Mouse (Mus musculus): Measurements from ENCODE around the gene March2. TPM values are rescaled to one million over a fixed set of nuclear protein-coding genes. Genes with fewer than 3 reads are reported as not detected.

The March2 gene
- polyA plus RNA-seq (2014; fragmentation: Illumina TruSeq; extraction: RNeasy Lipid Tissue Mini Kit (QIAGEN cat#74804); ENCODE audit: low read depth, low replicate concordance) = 26.0 TPM

DNA sequence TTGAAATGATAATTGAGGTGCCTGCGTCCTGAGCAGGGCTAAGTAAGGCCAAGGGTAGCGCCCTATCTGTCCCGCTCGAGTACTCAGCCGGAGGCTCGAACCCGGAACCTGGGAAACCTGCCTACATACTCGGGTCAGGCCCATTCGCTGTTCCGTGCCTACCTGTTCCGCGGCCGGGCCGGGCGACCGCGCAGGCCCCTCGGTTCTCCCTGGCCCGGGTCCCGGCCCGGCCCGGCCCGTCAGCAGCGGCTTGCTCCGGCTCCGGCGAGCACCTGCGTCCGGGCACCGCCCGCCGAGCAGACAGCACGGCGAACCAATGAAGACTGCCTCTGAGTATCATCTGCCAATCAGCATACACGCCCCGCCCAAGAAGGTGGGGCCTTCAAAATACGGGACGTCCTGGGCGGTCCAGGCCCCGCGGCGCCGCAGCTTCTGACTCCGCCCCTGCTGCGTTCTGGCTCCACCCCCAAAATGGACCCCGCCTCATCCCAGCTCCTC lies at the start of gene March2:
Gene March2, minus strand, starts transcription at position 287 of the 498 bp plus-strand sequence.

DNA sequence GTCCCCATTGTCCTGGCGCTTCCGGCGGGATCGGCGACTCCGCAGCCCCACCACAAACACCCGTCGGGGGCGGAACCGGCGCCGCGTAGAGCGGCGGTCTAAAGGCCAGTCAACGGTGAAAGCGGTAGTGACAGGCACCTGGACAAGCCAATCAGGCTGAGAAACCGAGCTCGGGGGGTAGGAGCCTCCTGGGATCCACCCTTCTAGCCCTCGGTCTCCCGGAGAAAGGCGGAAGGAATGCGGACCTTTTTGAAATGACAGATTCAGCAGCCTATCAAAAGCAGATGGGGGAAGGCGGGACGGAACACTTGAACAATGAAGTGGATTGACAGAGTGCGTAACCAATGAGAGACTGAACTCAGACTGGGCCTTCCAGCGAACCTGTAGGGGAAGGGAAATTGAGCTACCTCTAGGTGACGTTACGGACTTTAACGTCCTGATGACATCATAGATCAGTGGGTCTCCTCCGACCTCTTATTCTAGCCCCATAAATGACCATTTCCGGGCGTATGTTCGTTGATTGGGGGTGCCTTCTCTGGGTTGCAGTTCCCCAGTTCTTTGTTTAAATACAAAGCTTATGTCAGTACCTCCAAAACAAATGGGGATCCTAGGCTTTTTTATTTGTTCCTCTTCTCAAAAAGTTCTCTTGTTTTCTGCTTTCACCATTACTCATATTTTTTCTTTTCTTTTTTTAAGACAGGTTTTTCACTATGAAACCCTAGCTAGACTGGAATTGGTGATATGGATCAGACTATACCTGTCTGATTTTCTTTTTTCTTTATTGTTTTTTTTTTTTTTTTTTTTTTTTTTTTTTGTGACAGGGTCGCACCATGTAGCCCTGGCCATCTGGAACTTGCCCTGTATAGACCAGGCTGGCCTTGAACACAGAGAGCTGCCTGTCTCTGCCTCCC lies 42.0 kb upstream of the March2 start, which contains the start of gene Rab11b:
Gene Rab11b, minus strand, starts transcription at position 276 of the 911 bp plus-strand sequence.

DNA sequence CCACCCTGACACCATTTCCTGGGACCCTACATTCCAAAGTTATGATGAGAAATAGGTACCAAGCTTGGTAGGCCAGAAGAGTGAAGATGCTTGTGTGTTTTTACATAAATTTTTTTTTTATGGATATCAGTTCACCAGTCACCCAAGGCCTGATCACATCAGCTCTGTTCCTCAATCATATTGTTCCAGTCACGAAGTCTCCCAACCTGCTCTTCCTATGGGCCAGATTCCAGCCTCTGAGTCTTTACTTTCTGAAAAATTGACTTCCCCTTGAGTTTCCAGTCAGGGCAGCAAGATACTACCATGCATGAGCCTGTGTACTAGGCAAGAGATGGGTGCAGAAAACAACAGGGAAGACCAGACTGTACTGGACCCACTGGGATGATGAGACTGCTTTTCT lies 31.7 kb downstream of the March2 start, which contains the start of gene Hnrnpm:
Gene Hnrnpm, minus strand, starts transcription at position 101 of the 400 bp plus-strand sequence.

DNA sequence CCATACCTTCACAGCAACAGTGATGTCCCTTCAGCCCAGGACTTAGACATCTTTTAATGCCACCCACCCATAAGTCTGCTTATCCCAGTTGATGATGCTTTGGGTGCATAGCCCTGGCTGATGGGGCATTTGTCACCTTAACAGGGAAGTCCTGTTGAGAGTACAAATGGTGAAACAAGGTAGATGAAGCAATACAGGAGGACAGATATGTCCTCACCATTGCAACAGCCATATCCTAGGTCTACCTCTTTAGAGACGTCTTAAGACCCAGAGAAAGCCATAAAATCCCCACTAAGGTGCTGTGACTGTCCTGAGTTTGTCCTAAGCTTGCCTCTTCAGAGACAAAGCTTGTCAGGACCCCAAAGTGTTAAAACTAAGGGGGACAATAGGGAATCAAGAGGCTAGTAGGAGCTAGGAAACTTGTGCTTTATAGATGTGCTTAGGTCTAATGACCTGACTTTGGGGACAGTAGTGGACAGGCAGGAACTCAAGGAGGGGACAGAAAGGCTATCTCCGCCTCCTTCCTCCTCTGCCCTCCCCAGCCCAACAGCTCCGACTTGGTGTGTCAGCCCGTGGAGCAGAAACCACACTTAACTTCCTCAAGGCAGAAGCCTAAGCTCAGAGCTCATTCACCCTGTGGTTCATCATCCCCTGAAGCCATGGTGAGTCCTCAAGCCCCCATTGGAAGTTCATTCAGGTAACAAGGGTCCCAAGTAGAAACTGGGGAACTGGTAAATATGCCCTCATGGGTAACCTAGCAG lies 80.8 kb downstream of the March2 start, which contains the start of gene Pram1:
Gene Pram1, plus strand, starts transcription at position 541 of the 761 bp plus-strand sequence.

Other genes starting within 250 kb of the March2 start
- gene Adamts10, start 194.5 kb downstream of the March2 start, polyA plus RNA-seq (2014; fragmentation: Illumina TruSeq; extraction: RNeasy Lipid Tissue Mini Kit (QIAGEN cat#74804); ENCODE audit: low read depth, low replicate concordance) = 3.1 TPM
- 0.32 TPM for gene Myo1f, start 163.0 kb downstream of the March2 start, polyA plus RNA-seq (2014; fragmentation: Illumina TruSeq; extraction: RNeasy Lipid Tissue Mini Kit (QIAGEN cat#74804); ENCODE audit: low read depth, low replicate concordance)
- gene Zfp414, start 89.6 kb downstream of the March2 start, polyA plus RNA-seq (2014; fragmentation: Illumina TruSeq; extraction: RNeasy Lipid Tissue Mini Kit (QIAGEN cat#74804); ENCODE audit: low read depth, low replicate concordance) = 4.3 TPM
- not detected for gene Pram1, start 80.6 kb downstream of the March2 start, polyA plus RNA-seq (2014; fragmentation: Illumina TruSeq; extraction: RNeasy Lipid Tissue Mini Kit (QIAGEN cat#74804); ENCODE audit: low read depth, low replicate concordance)
- 415 TPM for gene Hnrnpm, start 31.8 kb downstream of the March2 start, polyA plus RNA-seq (2014; fragmentation: Illumina TruSeq; extraction: RNeasy Lipid Tissue Mini Kit (QIAGEN cat#74804); ENCODE audit: low read depth, low replicate concordance)
- 27.5 TPM for gene Rab11b, start 41.9 kb upstream of the March2 start, polyA plus RNA-seq (2014; fragmentation: Illumina TruSeq; extraction: RNeasy Lipid Tissue Mini Kit (QIAGEN cat#74804); ENCODE audit: low read depth, low replicate concordance)
- 1.0 TPM for gene Angptl4, start 63.2 kb upstream of the March2 start, polyA plus RNA-seq (2014; fragmentation: Illumina TruSeq; extraction: RNeasy Lipid Tissue Mini Kit (QIAGEN cat#74804); ENCODE audit: low read depth, low replicate concordance)
- gene Kank3, start 91.8 kb upstream of the March2 start, polyA plus RNA-seq (2014; fragmentation: Illumina TruSeq; extraction: RNeasy Lipid Tissue Mini Kit (QIAGEN cat#74804); ENCODE audit: low read depth, low replicate concordance) = 5.3 TPM
- 77.1 TPM for gene Rps28, start 105.9 kb upstream of the March2 start, polyA plus RNA-seq (2014; fragmentation: Illumina TruSeq; extraction: RNeasy Lipid Tissue Mini Kit (QIAGEN cat#74804); ENCODE audit: low read depth, low replicate concordance)
- 28.2 TPM for gene Ndufa7, start 105.9 kb upstream of the March2 start, polyA plus RNA-seq (2014; fragmentation: Illumina TruSeq; extraction: RNeasy Lipid Tissue Mini Kit (QIAGEN cat#74804); ENCODE audit: low read depth, low replicate concordance)
- gene Cd320, start 124.4 kb upstream of the March2 start, polyA plus RNA-seq (2014; fragmentation: Illumina TruSeq; extraction: RNeasy Lipid Tissue Mini Kit (QIAGEN cat#74804); ENCODE audit: low read depth, low replicate concordance) = 5.6 TPM
- not detected for gene Gm7029, start 155.2 kb upstream of the March2 start, polyA plus RNA-seq (2014; fragmentation: Illumina TruSeq; extraction: RNeasy Lipid Tissue Mini Kit (QIAGEN cat#74804); ENCODE audit: low read depth, low replicate concordance)
- not detected for gene Kifc1, start 172.0 kb upstream of the March2 start, polyA plus RNA-seq (2014; fragmentation: Illumina TruSeq; extraction: RNeasy Lipid Tissue Mini Kit (QIAGEN cat#74804); ENCODE audit: low read depth, low replicate concordance)
- not detected for gene Platr17, start 186.5 kb upstream of the March2 start, polyA plus RNA-seq (2014; fragmentation: Illumina TruSeq; extraction: RNeasy Lipid Tissue Mini Kit (QIAGEN cat#74804); ENCODE audit: low read depth, low replicate concordance)
- 6.5 TPM for gene Daxx, start 190.7 kb upstream of the March2 start, polyA plus RNA-seq (2014; fragmentation: Illumina TruSeq; extraction: RNeasy Lipid Tissue Mini Kit (QIAGEN cat#74804); ENCODE audit: low read depth, low replicate concordance)
- gene Tapbp, start 197.2 kb upstream of the March2 start, polyA plus RNA-seq (2014; fragmentation: Illumina TruSeq; extraction: RNeasy Lipid Tissue Mini Kit (QIAGEN cat#74804); ENCODE audit: low read depth, low replicate concordance) = 54.8 TPM
- gene Zbtb22, start 197.2 kb upstream of the March2 start, polyA plus RNA-seq (2014; fragmentation: Illumina TruSeq; extraction: RNeasy Lipid Tissue Mini Kit (QIAGEN cat#74804); ENCODE audit: low read depth, low replicate concordance) = 1.8 TPM
- 8.0 TPM for gene Rgl2, start 210.9 kb upstream of the March2 start, polyA plus RNA-seq (2014; fragmentation: Illumina TruSeq; extraction: RNeasy Lipid Tissue Mini Kit (QIAGEN cat#74804); ENCODE audit: low read depth, low replicate concordance)
- 8.4 TPM for gene Pfdn6, start 221.7 kb upstream of the March2 start, polyA plus RNA-seq (2014; fragmentation: Illumina TruSeq; extraction: RNeasy Lipid Tissue Mini Kit (QIAGEN cat#74804); ENCODE audit: low read depth, low replicate concordance)
- 0.25 TPM for gene Wdr46, start 222.0 kb upstream of the March2 start, polyA plus RNA-seq (2014; fragmentation: Illumina TruSeq; extraction: RNeasy Lipid Tissue Mini Kit (QIAGEN cat#74804); ENCODE audit: low read depth, low replicate concordance)
- 0.38 TPM for gene B3galt4, start 232.8 kb upstream of the March2 start, polyA plus RNA-seq (2014; fragmentation: Illumina TruSeq; extraction: RNeasy Lipid Tissue Mini Kit (QIAGEN cat#74804); ENCODE audit: low read depth, low replicate concordance)
- gene Vps52, start 237.1 kb upstream of the March2 start, polyA plus RNA-seq (2014; fragmentation: Illumina TruSeq; extraction: RNeasy Lipid Tissue Mini Kit (QIAGEN cat#74804); ENCODE audit: low read depth, low replicate concordance) = 4.8 TPM
- gene Rps18, start 237.3 kb upstream of the March2 start, polyA plus RNA-seq (2014; fragmentation: Illumina TruSeq; extraction: RNeasy Lipid Tissue Mini Kit (QIAGEN cat#74804); ENCODE audit: low read depth, low replicate concordance) = 34.2 TPM

All from sigmoid colon, adult 10 weeks (tissue).